Mouse (Mus musculus) brain, embryonic 14.5 days (tissue): ENCODE measurements around the gene Pik3r6. TPM values are rescaled to one million over a fixed set of nuclear protein-coding genes. Genes with fewer than 3 reads are reported as not detected.
A peak's percentile ranks its signal among the peaks of the same experiment; 100 is the strongest.

Experiments
- DNase-seq: peaks from one replicate; pipeline ENCODE4 v3.0.0-alpha.2; 2011; ENCODE audit warnings: low read depth
- CTCF ChIP-seq: fragments of 200-500 bp; IDR thresholded peaks from 2 replicates; pipeline ENCODE4 v1.5.1; 2012; ENCODE audit warnings: inconsistent platforms, mild to moderate bottlenecking, moderate library complexity, borderline replicate concordance; ENCODE audit not compliant: insufficient read depth, insufficient read length; ENCODE audit errors: extremely low read depth
- POLR2A ChIP-seq: fragments of 200-500 bp; IDR thresholded peaks from 2 replicates; pipeline ENCODE4 v1.6.1; 2012; ENCODE audit warnings: mild to moderate bottlenecking, inconsistent platforms, borderline replicate concordance; ENCODE audit not compliant: poor library complexity, insufficient read depth, insufficient read length, severe bottlenecking; ENCODE audit errors: extremely low read depth
- polyA plus RNA-seq: library from polyadenylated mRNA; depleted of rRNA; stranded (reverse); fragments of >200 nt; gene quantifications from 2 replicates; pipeline ENCODE4 v1.2.3, GENCODE M21; 2012

Gene Pik3r6
- polyA plus RNA-seq, 1 experiment = 2.4 TPM

GRCm38 (mm10) chr11:68565032-68565429, 62.2 kb downstream of the Pik3r6 start:
- no peak for DNase-seq
- TF ChIP-seq POLR2A (no peak), CTCF (no peak)

GRCm38 (mm10) chr11:68566447-68567059, 63.7 kb downstream of the Pik3r6 start:
- TF ChIP-seq CTCF (peak; percentile 75), POLR2A (no peak)
- peak; percentile 93 for DNase-seq

GRCm38 (mm10) chr11:68570861-68571260, 68.0 kb downstream of the Pik3r6 start:
- TF ChIP-seq CTCF = no peak
- no peak for TF ChIP-seq POLR2A
- DNase-seq = no peak

- TF ChIP-seq CTCF (no peak), POLR2A (no peak)
- DNase-seq = no peak
Observed at GRCm38 (mm10) chr11:68577076-68577475, 74.3 kb downstream of the Pik3r6 start.

- TF ChIP-seq CTCF (no peak), POLR2A (0 out of 2 replicates have a peak, but pooled peaks have one; percentile 11)
- DNase-seq = peak; percentile 90
Observed at GRCm38 (mm10) chr11:68579462-68579881, 76.7 kb downstream of the Pik3r6 start.

- no peak for TF ChIP-seq POLR2A
- TF ChIP-seq CTCF = no peak
- DNase-seq = peak; percentile 70
Observed at GRCm38 (mm10) chr11:68580566-68580965, 77.7 kb downstream of the Pik3r6 start.

- peak; percentile 89 for DNase-seq
- TF ChIP-seq CTCF = no peak
- no peak for TF ChIP-seq POLR2A
Observed at GRCm38 (mm10) chr11:68583225-68583624, 80.4 kb downstream of the Pik3r6 start.

GRCm38 (mm10) chr11:68583906-68584480, 81.2 kb downstream of the Pik3r6 start:
- TF ChIP-seq CTCF (no peak), POLR2A (no peak)
- DNase-seq = peak; percentile 44

- TF ChIP-seq POLR2A (no peak), CTCF (peak; percentile 29; the same call in 1 of the 2 replicates)
- DNase-seq = no peak
Observed at GRCm38 (mm10) chr11:68585890-68586289, 83.1 kb downstream of the Pik3r6 start.

- TF ChIP-seq POLR2A = no peak
- no peak for TF ChIP-seq CTCF
- DNase-seq = no peak
Observed at GRCm38 (mm10) chr11:68586721-68587120, 83.9 kb downstream of the Pik3r6 start, which contains the start of gene Ccdc42. Ccdc42 (plus strand) TSS chr11:68587021.

- peak; percentile 84 for DNase-seq
- TF ChIP-seq POLR2A = no peak
- TF ChIP-seq CTCF = peak; percentile 80
Observed at GRCm38 (mm10) chr11:68589055-68589809, 86.4 kb downstream of the Pik3r6 start.
